Mouse (Mus musculus) kidney, adult 2 months (tissue): Measurements from ENCODE around the gene Ell.

Experiments used
- CTCF ChIP-seq: fragments of 200-500 bp; conservative IDR thresholded peaks from 2 replicates; pipeline ENCODE4 v1.5.1; 2011; ENCODE audit warnings: low read depth, mild to moderate bottlenecking, control low read depth, low read length, moderate library complexity, mixed read lengths; ENCODE audit not compliant: insufficient read depth, insufficient read length
- POLR2A ChIP-seq: fragments of 200-500 bp; IDR thresholded peaks from one replicate; pipeline ENCODE4 v1.6.1; 2011; ENCODE audit warnings: low read depth, low read length, control low read depth

- TF ChIP-seq POLR2A (no peak), CTCF (no peak)
These were observed 99.5 kb downstream of the Ell start for GRCm38 (mm10) chr8:70638752-70639151.
